Mouse (Mus musculus) kidney, postnatal 25 days (tissue): ENCODE data around the gene Msrb3.

ENCODE experiments used
- DNase-seq, 2 experiments: peaks; one replicate each; pipeline ENCODE4 v3.0.0; 2021; ENCODE audit warnings: mixed read lengths in 2 of 2

Msrb3 gene

DNA sequence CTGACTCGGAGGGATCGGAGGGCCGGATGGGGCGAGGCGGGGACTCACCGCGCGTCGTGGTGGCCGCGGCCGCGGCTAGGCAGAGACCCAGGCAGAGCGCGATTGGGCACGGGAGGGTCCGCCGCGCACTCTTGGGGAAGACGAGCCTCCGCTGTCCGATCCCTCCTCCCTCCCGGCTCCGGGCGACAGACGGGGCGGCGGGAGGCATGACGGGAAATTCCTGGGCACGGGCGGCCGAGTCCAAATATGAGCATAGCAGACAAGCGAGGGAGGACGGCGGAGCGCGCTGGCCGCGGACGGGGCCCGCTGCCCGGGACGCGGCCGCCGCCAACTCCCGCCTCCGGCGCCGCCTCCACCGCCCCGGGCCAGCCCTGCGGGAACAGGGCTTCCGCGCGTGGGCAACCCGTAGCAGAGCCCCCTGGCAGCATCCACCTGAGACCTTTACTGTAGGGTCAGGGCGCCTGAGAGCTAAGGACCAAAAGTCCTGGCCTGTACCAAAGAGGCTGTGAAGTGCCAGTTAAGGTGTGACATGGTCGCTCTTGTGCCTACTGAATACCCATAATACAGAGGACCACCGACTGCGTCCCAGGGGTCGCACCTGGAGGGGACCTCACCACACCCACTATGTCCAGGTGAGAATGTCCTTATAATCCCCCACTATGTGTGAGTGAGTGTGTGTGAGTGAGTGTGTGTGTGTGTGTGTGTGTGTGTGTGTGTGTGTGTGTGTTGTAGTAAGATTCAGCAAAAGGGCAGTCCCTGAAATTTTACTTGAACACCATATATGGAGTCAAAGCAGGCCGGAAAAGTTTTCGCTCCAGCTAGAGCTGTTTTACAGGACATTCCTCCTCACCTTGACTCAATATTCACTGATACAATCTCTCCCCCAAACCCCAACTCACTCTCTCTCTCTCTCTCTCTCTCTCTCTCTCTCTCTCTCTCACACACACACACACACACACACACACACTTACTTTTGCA lies at the start of gene Msrb3:
Gene Msrb3 (minus strand): TSS at position 317 of the 978 bp plus-strand sequence.
- DNase-seq = peak; percentile 82 to 92

DNA sequence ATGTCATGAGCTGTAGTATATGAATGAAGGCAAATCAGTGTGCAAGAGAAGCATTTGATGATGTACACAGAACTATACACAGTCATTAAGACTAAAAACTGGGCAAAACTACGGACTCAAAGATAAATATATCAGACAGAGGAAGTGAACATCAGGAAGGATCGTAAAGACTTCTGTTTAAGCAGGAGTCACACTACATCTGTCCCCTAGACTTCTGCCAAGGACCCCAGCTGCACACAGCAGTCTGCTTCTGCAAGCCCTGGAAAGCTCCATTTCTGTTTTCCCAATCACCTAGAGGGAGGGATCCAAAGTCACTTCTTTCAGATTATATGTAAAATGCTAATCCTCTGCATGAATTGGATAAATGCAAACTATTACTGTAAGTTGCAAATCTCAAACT lies 49.6 kb upstream of the Msrb3 start:
- DNase-seq = no peak

DNA sequence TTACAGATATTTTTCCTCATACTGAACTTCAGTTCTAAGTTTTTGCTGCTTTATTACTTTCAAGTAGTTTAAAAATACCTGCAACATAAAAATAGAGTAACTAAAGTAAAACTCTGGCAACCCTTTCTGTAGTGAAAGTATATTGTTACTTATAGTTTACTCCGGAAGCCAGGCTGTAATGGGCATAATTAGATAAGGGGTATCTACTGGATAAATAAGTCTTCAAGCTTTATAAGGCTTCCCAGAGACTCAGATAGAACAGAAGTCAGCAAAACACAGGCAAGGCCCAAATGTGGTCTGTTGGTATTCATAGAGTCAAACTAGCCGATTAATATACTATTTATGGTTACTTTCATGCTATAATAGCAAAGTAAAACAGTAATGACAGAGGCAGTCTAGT lies 48.9 kb upstream of the Msrb3 start:
- DNase-seq = no peak

DNA sequence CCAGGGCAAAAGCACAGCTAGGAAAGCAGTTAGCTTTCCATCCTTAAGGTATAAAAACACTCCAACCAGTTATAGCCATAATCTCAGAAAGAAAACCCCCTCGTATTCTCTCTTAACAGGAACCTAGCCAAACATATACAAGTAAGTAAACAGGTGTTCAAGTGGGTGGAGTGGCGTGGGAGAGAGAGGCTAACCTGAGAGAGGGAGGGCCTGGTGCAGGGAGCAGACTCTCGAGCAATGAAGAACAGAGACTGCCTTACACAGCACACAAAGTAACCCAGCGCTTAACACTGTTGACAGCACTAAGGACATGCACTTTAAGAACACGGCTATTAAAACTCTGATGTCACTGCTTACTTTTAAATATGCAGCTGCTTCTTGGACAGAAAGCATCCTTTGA lies 47.9 kb upstream of the Msrb3 start:
- DNase-seq = no peak

DNA sequence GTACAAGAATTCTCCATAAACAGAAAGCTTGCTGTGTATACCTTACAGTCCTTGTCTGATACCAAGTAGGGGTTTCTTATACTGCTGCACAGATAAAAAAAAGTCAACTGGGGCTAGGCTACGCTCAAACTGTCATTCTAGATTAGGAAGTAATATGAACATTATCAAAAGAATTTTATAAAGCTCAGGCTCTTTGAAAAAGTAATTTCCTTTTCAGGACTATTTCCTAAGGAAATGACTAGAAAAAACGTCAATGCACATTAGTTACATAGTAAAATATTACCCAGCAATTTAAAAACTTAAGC lies 40.0 kb upstream of the Msrb3 start:
- DNase-seq = no peak

DNA sequence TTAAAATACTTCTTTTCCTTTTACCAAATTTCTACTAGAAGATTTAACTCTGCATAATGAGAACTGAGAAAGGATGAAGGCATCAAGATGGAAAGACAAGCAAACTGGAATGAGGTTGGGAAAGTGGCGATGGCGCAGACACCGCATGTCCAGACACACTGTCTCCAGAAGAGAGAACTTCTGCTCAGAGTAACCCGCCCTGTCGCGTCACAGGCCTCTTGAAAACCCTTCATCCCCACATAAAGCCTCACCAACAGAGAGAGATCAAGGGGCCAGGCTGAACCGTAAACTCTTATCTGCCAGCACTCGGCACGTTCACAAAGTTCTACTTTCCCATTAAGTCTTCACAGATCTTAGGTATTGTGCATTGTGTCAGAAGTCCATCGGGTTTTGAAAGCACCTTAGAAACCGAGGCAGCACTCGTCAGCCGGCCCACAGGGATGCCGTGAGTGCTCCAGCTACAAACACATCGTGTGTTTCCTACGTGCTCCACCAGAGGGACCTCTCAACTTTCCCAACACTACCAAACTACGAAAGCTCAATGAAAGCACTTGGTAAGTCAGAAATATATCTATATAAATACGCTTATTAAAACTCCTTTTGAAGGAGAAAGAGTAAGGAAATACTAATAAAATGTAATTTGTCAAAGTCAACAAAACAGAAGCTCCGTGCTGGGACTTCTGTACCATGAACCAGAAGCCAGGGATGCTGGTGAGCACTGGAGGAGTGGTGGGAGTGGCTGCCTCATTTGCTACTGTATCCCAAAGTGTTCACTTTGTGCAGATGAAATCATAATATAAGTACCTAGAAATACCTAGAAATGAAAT lies 39.4 kb upstream of the Msrb3 start:
- peak; percentile 47 to 71 for DNase-seq

DNA sequence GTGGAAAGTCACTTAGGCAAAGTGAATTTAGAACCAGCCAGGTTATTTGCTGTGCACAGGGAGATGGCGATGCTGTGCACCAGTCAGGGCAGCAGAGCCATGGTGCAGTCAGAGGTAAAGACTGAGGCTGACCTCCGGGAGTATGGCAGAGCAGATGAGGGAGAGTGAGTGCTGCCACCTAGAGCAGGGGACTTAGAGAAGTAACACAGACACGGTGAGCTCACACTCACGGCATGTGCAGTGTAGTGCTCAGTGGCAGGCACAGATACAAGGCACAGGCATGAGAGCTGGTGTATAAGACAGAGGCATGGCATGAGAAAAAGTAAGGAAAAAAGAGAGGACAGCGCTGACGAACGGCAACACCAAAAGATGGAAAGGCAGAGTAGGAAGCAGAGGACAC lies 30.6 kb upstream of the Msrb3 start:
- no peak for DNase-seq

DNA sequence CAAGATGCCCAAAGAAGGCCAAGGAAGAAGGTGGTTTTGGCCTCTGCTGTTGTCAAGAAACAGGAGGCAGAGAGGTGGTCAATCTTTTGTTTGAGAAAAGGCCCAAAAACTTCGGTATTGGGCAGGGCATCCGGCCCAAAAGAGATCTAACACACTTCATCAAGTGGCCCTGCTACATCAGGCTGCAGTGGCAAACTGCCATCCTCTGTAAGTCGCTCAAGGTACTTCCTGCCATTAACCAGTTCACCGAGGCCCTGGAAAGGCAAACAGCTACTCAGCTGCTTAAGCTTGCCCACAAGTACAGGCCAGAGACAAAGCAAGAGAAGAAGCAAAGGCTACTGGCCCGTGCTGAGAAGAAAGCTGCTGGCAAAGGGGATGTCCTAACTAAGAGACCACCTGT lies 29.3 kb upstream of the Msrb3 start:
- DNase-seq = peak in 1 of 2 experiments; percentile 21

DNA sequence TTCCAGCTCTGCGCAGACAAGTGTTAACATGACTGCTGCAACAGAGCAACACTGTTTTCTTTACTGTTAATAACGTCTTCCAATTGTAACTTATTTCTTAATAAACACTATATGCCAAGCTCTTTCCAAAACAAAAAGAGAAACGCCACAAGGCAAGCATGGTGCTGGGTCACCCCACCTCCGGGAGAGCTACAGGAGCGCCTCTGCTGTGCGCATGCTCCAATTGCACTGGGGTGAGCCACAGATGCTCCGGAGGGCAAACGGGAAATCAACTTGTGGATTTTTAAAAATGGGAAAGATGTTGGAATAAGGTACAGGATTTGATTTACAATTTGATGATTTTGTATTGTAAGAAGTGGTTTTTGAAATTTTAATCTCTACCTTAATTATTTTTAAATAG lies 27.3 kb upstream of the Msrb3 start:
- no peak for DNase-seq

DNA sequence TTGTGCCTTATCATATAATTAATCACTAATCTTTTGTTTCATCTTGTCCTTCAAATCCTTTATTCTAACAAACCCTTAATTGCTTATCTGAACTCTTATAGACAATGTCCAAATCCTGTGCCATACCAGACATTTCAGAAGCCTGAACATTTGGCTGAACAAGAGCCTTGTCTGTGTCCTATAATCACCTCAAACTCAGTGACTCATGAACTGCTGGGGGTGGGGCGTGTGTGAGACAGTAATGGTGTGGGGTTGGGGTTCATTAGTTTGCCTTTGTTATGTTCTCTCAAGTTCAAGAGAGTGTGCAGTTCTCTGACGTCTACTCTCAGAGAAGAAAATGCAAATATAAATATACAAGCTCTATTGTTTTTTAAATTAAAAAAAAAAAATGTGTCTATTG lies 22.6 kb upstream of the Msrb3 start:
- no peak for DNase-seq

DNA sequence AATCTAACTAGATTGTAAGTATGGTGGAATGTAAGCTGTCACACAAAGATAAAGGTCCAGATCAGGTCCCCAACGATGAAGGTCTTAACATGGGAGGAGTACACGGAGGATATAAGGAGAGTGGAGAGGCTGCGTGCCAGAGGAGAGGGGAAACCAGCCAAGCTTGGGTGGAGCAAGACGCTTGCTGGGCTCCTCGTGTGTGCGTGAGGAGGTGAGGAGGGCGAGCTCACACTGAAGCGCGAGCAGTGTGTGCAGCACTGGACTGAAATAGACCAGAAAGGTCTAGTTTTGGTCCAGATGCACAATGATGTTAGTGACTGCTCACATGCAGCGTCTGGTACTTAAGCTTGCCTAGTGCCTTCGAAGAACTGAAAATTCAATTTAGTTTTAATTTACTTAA lies 21.7 kb upstream of the Msrb3 start:
- no peak for DNase-seq

DNA sequence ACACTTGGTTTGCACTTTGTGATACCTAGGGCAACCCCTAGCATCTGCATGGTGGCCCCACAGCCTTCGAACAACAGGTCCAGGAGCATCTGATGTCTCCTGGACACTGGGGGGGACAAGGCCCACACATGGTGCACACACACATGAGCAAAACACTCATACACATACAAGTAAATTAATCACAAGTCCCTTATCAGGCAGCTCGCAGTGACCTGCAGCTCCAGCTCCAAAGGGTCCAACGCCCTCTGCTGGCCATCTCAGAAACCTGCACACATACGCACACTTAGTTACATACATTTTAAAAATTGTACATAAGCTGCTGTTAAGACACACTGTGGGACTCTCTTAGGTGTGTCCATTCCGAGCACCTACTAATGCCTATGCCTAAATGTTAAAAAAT lies 17.3 kb upstream of the Msrb3 start:
- DNase-seq = no peak

DNA sequence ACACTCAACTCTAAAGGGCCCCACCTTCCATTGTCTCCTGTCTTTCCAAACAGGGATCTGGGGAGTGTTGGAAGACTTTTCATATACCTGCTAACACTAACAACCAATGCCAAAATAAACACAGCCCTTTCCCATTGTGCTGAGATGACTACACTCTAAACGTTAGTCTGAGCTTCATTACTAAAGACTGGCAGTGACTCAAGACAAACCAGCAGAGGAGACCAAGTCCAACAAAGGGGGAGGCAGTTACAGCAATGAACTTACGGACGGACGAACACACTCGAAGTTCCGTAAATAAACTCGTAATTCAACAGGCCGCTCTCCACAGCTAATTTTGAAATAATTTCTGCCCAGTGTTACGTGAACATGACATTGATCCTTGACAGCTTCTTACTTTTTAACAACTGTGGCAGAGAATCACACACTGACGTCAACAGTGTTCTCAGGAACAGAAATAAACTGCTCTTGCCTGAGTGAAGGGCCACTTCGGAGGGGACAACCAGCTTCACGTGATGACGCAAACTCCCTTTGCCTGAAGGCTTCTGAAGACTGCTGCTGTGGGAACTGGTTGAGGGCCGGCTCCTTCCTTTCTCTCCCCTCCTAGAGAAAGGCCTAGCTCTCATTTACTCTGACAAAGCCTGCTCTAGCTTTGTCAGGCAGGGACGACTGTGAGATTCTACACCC lies 16.2 kb upstream of the Msrb3 start:
- no peak for DNase-seq

DNA sequence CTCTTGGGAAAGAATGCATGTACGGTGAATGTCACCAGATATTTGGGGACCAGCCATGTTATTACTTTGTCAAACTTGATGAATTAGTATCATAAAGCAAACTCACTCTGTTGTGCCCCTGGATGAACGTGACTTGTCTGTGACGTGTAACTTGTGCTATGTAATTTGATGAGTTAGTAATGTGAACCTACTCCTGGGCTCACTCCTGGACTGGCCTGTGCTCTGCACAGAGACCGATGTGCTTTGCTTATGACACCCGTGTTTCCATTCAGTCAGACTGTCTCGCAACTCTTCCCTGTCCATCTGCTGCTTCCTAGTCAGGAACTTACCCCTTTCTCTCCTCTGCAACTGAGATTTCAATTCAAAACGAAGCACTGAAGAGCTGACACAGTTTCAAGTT lies 15.4 kb upstream of the Msrb3 start:
- no peak for DNase-seq

DNA sequence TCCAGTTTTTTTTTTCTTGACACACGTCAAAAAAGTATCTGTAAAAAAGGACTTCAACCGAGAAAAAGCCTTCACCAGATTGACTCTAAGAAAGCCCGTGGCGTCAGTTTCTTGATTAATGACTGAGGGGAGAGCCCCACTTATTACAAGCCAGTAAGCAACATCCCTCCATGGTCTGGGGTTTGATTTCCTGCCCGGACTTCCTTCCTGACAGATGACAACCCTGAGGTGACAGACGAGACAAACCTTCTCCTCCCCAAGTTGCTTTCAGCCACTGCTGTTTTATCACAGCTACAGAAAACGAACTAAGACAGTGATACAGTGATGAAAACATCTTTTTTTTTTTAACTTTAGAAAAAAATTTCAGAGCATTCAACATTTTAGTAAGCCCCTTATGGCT lies 14.9 kb upstream of the Msrb3 start:
- DNase-seq = no peak

DNA sequence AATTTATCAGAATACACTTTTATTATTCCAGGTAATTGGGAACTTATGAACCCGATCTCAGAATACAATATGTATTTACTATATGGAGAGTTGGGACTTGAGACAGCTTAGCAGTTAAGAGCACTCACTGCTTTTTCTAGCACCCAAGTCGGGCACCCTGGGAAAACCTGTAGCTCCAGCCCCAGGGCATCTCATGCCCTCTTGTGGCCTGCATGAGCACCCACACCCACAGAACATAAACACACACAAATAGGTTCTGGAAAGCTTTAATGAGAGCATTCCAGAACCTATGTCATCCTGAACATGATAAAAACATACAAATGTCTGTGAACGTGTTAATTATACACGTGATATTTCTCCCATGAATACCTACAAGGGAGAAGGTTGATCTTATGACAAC lies 13.1 kb upstream of the Msrb3 start:
- DNase-seq = no peak

DNA sequence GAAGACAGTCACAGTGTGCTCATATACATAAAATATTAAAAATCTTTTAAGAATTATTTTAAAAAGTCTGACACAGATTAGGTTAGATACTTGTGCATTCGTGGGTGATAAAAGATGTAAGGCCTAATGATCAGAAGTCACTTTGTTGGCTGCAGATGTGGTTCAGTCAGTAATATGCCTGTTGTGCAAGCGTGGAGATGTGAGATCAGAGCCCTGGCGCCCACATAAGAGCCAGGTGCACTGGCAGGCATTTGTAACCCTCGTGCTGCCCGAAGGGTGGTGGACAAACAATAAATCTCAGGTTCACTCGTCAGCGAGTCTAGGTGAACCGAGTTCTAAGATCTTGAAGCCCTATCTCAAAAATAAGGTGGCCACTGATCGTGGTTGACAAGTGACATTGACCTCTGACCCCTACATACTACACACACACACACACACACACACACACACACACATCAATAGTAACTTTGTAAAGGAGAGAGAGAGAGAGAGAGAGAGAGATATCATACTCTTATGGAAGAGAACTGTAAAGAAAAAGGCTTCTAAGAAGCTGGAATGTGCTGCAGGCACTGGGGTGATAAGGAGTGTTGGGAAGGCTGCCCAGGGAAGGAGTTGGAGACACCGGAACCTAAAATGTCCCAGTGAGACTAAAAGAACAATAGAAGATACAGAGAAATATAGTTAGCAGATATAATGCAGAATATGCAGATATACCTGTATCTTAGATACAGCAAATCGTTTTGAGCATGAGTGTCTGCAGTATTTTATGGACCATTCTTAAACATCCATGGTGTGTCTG lies 10.1 kb upstream of the Msrb3 start:
- DNase-seq = no peak

DNA sequence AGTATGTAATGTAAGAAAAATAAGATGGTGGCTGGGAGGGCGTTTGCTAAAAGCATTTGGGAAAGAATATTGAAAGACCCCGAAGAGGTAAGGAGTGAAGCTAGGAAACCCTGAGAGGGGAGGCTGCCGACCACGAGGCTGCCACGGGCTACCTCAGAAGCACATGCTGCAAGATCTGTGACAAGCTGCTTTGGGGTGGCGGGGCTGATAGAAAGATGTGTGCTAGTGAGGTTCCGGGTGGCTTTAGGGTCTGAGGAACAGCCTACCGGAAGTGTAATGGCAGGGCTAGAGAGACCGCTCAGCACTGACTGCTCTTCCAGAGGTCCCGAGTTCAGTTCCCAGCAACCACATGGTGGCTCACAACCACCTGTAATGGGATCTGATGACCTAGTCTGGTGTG lies 5.8 kb upstream of the Msrb3 start:
- no peak for DNase-seq

DNA sequence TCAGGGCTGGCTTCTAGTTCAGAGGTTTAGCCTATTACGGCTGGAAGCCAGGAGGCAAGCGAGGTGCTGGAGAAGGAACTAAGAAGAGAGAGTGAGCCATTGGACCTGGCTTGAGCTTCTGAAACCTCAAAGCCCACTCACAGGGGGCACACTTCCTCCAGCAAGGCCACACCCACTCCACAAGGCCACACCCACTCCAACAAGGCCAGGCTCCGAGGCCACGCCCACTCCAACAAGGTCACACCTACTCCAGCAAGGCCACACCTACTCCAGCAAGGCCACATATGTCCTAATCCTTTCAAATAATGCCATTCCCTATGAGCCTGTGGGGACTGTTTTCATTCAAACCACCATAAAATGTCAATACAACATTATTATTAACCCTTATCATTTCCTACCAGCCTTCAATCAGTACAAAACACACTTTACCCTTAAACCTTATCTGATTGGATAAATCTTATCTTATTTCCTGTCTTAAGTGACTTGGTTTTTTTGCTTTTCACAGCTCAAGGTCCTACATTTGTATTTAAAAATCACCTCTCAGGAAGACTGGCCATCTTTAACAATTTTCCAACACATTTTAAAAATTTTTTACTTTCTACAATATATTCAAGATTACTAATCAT lies 5.1 kb upstream of the Msrb3 start:
- DNase-seq = no peak

DNA sequence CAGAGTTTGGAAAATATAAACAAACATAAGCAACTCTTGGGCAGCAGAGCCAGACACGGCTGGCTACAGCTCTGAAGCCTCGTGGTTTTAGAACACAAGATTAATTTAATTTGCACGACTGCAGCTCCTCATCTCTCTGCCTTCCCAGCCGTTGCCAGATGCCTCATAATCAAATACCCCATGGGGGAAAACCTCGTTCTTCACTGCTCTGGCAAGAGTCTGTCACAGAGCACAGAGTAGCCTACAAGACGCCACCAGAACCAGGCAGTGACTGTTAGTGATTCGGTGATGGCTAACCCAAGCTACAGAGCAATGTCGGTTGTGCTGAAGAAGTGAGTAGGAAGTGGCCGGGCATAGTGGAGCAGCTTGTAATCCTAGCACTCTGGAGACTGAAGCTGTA lies 2.8 kb upstream of the Msrb3 start:
- DNase-seq = no peak

DNA sequence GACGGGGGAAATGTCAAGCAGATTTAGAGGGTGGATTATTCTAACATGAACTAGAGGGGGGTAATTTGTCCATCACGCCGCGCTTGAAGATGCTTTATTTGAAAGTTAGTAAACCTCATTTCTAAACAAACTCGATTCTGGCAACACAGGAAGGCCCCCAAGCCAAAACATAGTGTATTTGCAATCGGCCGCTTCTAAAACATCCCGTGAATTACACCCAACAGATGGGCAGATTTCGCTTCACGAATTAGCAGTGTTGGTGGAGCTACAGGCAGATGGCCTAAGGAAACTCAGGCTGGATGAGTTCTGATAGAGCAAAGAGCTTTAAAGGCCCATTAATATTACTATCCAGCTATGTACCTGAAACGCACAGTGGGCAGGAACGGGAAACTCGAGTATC lies 1.2 kb upstream of the Msrb3 start:
- DNase-seq = no peak

DNA sequence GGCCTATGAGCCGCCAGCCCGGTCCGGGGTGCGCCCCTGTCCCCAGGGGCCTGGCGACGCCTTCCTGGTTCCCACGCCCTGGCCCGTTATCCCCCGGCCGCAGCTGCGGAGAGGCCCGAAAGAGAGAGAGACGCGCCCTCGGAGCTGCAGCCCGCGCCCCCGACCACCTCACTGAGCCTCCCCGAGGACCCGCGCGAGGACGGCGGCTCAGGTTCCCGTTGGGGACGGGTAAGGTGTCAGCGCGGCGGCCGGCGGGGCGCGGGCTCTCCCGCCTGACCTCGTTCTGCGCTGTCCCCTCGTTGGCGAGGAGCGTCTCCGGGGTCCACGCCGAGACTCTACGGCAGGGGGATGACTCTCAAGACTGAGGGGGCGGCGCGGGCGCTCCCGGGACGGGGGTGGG lies 544 bp downstream of the Msrb3 start:
- peak in 1 of 2 experiments; percentile 40 for DNase-seq
